In genomic region chr1:184750114-184750664, GRCm38 (mm10) we compare ENCODE assay signal across 10 mouse cellular contexts.
"Had no signal": no experiment of that assay in that cellular context is flagged by ENCODE, and none has a peak within 500 bp of the region (broad histone marks: within the 10 kb centered on the region; RNA-seq: fewer than 3 reads in every experiment).

No protein-coding gene starts in this region.

- H3K4me3 ChIP-seq: layer of hippocampus, adult 2 months; limb, embryonic 12.5 days; liver, embryonic 13.5 days; midbrain, embryonic 13.5 days had no signal

- H3K9ac ChIP-seq: limb, embryonic 12.5 days; liver, embryonic 13.5 days; liver, postnatal 0 days; midbrain, embryonic 13.5 days had no signal

- H3K9me3 ChIP-seq: limb, embryonic 12.5 days; liver, embryonic 13.5 days; midbrain, embryonic 13.5 days had no signal

- ATAC-seq: intestine, postnatal 0 days; liver, postnatal 0 days; midbrain, embryonic 13.5 days had no signal

- H3K36me3 ChIP-seq: limb, embryonic 12.5 days; liver, embryonic 13.5 days; midbrain, embryonic 13.5 days had no signal

- H3K4me2 ChIP-seq: limb, embryonic 12.5 days; liver, embryonic 13.5 days; midbrain, embryonic 13.5 days had no signal

- H3K27me3 ChIP-seq: liver, embryonic 13.5 days; midbrain, embryonic 13.5 days had no signal

- H3K27ac ChIP-seq: layer of hippocampus, adult 2 months; limb, embryonic 12.5 days; liver, embryonic 13.5 days; midbrain, embryonic 13.5 days had no signal

- H3K4me1 ChIP-seq: limb, embryonic 12.5 days; liver, embryonic 13.5 days; midbrain, embryonic 13.5 days had no signal

- DNase-seq: kidney, postnatal 4 days; liver; liver, embryonic 13.5 days; liver, postnatal 0 days; right cerebral cortex, postnatal 25 days; thymus, postnatal 36 days had no signal
